Mouse (Mus musculus) gastrocnemius, postnatal 4 days (tissue): ENCODE data around the gene Med12l. TPM values are rescaled to one million over a fixed set of nuclear protein-coding genes. Genes with fewer than 3 reads are reported as not detected.
A peak's percentile ranks its signal among the peaks of the same experiment; 100 is the strongest.
"Not testable (repeated sequence)": the region's sequence is repeated elsewhere in the genome, so short reads cannot be mapped to it uniquely, and the experiment has no call there.

Source experiments
- DNase-seq, 2 experiments: peaks; one replicate each; pipeline ENCODE4 v3.0.0; 2021 to 2022; ENCODE audit warnings: low spot score in 2 of 2, mixed read lengths in 2 of 2
- total RNA-seq, 2 experiments: library from RNA; stranded (reverse); gene quantifications; 2 replicates each; pipeline ENCODE4 v1.2.3; 2021

The Med12l gene
- total RNA-seq, 2 experiments from 2014 or later: 6.4 to 6.9 TPM

DNA sequence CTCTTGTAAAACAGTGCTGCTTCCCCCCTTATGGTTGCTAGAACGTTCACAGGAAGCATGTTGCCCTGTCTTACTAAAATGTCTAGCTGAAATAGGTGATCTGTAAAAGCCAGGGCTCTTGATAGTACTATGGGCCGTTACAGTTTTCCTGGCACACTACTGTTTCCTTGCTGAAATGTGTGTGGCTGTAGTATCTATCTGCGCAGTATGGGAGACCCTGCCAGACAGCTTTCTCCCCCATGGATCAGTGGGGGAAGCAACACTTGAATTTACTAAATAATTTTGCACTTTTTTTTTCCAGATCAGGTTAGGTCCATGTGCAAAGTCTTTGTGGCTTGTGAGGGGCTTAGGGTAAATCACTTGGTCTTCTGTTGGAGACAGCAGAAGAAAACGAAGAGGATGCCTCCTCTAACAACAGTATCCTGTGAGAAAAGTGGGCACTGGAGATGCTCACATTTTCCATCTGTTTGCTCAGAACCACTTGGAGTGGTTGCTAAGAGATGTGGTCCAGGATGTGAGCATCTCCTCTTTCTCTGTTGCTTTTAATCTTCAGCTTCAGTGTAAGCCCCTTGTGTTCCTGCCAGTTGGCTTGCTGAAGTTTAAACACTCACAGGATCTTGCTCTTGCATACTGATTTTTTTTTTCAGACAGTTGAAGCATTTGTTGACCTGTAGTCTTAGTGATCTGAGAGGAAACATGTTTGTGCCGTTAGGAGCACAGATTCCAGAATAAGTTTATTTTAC is 130.5 kb downstream of the Med12l start:
- no peak for DNase-seq

DNA sequence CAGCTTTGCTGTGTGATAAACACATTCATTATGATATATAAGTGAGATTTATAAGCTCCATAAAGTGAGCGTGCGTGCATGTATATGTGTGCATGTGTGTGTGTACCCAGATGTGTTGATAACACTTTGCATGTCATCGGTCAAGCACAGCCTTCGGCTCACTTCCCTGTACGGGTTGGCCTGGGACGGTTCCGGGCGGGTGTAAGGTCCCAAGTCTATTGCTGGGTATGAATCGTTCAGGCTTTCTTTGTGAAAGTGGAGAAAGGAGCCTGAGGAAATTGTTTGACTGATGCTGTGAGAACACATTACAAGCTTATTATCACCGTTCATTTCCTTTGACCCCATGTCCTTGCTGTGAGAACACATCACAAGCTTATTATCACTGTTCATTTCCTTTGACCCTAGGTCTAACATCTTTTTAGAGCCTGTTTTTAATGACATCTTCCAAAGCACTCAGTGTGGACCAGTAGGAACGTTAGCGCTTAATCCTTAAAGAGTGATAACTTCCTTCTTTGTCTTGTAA is 133.4 kb downstream of the Med12l start:
- DNase-seq: no peak

DNA sequence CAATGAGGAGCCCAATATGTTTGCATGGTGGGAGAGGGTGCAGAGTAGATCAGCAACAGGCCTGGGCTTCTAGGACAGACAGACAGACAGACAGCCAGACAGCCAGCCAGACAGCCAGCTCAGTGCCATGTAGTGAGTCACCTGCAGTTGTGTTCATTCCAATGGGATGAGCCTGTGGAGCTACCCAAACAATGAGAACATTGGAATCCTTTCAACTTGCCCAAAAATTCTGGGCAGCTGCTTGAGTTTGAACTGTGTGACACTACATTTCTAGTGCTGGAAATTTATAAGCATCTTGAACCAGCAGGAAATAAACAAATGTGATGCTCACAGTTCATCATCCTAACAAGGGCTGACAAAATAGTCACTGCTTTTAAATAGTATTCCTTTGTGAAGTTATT is 134.0 kb downstream of the Med12l start:
- DNase-seq: no peak

DNA sequence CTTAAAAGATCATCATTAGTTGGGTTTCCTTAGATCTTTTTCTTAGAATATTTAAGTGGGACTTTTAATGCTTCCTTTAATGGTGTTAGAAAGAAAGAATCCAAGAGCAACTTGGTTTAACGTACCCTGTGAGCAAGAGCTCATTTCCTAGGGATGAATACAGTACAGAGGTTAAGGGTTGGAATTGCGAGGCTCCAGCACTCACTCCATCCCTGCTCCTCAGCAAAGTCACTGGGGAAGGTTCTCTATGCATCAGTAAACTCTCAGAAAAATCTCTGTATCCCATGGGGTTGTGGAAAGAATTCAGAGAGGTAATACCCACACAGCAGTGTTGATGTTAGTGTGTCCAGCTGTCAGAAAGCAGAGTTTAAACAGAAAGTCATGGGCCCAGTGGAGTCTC is 134.5 kb downstream of the Med12l start:
- no peak for DNase-seq

DNA sequence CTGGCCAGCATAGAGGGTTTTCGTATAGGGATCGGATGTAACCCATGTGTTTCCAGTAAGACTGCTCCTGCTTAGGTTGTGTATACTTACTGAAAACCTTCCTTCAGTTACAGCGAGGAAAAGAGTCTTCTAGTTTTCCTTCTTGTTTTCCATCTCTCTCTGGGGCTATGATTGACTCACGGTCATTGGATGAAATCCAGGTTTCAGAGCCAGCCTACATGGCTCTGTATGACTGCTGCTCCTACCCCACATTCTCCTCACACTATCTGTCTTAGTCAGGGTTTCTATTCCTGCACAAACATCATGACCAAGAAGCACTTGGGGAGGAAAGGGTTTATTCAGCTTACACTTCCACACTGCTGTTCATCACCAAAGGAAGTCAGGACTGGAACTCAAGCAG is 135.3 kb downstream of the Med12l start:
- not testable (repeated sequence) for DNase-seq

DNA sequence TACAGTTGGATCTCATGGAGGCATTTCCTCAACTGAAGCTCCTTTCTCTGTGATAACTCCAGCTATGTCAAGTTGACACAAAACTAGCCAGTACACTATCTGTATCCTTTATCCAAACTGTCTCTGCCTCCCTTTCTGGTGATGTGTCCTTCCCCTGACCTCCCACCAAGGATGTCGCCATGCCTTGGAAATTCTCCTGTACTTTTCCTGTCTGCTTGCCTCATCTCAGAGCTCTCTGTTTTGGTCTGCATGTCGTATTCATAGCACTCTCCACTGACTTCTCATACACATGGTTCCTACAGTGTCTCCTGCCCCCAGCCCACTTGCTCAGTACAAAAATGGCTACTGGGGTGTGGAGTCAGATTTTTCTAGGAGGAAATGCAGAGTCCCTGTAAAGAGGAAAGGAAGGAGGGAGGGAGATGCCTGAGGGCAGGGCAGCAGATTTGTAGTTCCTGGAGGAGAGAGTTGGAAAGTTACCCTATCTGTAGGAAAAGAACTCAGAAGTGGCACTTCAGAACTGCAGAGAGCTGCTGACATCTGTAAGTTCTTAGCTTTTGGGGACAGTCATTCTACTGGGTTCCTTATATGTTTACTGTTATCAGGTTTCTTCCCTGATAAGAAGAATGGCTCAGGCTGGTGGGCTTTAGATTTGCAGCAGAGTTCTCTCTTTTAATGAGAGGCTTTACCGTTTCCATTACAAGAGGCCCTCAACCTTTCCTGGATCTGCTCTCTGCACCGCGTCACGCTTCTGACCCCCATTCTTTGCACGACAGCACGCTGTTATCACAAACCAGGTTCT is 136.1 kb downstream of the Med12l start:
- DNase-seq: no peak

DNA sequence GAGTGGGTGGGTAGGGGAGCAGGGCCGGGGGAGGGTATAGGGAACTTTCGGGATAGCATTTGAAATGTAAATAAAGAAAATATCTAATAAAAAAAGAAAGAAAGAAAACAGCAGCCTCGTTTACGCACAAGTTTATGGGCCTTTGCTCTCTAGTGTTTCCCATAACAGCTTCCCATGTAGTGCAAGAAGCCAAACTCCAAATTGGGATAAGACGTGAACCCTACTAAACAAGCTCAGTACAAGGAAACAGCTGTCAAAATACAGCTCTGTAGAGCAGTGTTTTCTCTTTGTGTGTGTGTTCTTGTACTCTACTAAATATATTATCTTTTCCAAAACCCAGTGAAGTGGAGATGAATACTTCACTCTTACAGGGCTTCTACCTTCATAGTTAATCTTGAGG is 139.6 kb downstream of the Med12l start:
- DNase-seq: no peak

DNA sequence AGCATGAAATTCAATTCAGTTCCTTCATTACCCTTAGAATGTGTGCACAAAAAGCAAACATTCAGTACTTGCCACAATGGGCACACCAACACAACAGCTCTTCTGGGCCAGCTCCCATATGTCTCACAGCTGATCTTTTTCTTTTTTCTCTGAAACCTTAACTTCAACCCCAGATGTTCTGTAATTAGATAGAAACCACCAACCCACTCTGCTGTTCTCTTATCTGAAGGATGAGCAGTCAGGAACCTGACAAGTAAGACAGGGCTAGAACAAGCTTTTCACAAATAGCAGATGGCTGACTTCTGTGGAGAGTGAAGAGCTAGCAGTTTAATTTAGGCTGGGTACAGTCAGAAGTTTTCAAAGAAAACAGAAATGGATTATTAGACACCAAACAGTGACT is 144.0 kb downstream of the Med12l start:
- DNase-seq: no peak

DNA sequence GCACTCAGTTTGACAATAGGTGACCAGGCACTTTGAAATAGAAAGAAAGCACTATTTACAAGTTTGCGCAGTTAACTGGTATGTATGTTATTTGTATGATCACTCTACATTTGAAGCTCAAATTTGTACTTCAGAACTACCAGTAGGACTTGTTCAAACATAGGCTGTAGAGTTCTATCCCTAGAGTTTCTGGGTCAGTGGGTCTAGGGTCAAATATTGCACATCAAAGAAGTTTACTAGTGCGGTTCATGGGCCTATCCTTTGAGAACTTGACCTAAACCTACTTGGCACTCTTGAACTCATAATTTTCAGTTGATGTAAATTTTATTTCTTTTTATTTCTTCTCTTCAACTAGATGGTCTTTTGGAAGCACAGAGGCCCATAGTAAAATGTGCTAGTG is 145.0 kb downstream of the Med12l start:
- no peak for DNase-seq

DNA sequence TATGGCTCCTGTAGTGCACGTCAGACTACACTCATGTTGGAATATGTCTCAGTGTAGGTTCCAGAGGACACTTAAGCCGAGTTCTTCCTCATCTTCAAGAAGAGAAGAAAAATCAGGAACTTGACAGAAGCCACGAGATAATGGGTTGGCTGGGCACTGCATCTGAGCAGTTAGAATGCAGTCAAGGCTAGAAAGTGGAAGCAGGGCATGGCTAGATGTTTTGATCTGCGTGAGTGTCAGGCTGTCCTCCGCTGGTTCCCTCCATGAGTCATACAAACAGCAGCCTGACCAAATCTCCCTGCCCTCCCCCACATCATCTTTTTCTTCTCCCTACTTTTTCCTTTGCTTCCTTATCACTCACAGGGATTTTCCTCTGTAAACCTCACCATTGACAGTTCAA is 147.8 kb downstream of the Med12l start, which contains the start of gene P2ry14:
P2ry14 (minus strand) TSS at position 195 of the 400 bp plus-strand sequence.
- no peak for DNase-seq

DNA sequence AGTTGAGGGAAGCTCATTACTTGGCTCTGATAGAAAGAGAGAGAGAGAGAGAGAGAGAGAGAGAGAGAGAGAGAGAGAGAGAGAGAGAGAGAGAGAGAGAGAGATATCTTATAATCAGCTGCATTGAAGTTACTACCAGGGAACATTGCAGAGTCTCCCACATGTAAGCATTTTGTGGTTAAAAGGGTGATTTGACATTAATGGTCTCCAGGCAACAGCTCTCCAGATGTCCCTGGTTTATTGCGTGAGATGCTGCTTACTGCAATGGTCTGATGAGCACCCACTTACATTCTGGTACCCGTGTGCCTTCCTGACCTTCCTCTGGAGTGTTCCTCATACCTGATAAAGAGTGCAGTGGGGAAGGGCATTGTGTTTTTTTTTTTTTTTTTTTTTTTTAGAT is 149.3 kb downstream of the Med12l start:
- no peak for DNase-seq

DNA sequence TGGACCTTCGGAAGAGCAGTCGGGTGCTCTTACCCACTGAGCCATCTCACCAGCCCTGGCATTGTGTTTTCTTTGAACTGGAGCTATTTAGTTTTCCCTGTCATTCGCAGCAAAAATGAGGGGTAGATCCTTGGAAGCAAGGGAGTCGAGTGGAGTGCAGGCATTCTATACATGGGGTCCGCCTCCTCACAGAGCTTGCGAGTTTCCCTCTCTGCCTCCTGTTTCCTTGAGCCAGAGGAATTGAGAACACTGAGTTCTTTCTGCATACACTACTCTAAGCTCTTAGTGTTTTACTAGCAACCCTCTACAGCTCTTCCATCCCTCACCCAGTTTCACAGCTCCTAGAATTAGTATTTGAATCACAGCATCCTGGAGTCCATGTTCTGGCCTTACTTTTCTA is 149.8 kb downstream of the Med12l start:
- no peak for DNase-seq

DNA sequence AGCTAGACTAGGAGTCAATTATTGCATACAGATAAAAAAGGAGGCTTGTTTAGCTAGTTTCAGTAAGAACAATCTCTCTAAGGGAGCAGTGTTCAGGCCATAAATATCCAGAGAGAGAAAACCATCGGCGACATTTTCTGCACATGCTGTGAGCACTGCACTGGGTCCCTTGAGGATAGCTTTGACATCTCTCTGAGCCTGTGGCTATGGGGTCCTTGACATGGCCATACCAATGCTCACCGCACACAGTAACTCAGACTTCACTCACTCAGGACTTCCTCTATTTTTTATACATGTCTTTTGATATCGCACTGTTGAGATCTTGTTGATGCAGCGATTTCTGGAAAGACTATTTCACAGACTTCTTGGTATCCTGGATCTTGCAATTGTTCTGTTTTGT is 151.4 kb downstream of the Med12l start:
- DNase-seq: no peak

DNA sequence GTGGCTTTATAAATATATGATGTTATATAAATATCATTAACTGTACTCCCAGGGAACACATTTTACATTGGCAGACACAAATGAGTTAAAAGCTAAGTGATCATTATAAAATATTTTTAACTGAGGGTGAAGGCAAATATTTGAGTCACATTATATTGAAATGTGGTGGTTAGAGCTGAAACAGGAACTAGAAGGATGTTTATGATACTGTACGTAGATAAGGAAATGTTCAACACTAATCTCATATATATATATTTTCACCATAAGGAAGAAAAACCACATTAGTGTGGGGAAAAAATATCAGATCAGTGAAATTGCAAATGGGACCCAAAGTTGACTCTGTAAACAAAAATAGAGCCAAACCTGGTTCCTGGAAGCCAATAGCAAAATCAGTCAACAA is 154.8 kb downstream of the Med12l start:
- no peak for DNase-seq

DNA sequence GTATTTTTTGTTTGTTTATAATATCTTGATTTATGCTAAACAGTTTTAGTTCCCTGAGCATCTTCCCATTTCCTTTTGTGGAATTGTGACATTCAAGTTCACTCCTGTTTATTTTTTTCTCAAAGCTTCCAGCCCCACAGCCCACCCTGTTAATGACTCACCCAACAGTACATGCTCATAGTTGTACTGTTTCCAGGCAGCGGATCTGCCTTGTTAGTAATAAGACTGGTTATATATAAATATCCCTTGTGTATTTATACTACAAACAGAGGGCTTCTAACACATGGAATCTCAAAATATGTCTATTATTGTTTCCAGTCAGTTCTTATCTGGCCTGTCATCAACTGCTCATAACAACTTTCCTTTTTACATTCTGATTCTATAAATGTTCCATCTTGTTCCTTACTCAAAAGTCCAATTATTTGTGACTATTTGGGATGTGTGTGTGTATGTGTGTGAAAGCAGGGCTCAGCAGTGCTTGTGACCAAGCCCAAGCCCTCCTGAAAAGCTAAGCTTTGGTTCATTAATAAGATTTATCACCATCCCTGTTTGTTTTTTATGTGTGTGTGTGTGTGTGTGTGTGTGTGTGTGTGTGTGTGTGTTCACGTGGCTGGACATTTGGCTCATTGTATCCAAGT is 161.9 kb downstream of the Med12l start:
- no peak for DNase-seq

DNA sequence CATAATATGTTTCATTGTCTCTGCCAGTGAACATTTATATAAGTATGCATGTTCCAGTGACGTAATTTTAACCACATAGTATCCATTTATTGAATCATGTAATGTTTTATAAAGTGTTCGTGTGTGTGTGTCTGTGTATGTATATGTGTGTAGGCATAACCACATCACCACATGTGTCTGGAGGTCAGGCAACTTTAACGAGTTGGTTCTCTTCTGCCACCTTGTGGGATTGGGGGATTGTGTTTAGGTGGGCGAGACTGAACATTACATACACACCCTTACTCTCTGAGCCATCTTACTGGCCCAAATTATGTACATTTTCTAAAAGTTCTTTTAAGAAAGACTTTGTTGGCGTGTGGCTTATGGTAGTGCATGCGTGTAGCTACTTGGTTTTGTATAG is 162.9 kb downstream of the Med12l start:
- DNase-seq: no peak

DNA sequence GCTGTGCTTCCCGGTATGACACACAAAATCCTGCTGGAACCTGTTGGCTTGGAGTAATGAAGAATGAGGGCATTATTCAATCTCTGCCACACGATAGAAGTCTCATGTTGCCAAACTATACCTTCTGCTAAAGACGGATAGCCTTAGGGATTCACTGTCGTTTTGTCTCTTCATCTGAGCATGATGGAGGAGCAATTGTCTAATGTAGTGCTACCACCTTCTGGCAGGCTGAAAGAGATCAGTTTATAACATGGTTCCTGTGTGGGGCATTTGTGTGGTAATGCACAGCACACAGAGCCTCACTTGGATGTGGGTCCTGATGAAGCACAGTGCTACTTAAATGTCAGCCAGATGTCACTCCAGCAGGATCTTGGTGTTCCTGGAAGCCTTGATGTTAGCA is 163.6 kb downstream of the Med12l start:
- no peak for DNase-seq

DNA sequence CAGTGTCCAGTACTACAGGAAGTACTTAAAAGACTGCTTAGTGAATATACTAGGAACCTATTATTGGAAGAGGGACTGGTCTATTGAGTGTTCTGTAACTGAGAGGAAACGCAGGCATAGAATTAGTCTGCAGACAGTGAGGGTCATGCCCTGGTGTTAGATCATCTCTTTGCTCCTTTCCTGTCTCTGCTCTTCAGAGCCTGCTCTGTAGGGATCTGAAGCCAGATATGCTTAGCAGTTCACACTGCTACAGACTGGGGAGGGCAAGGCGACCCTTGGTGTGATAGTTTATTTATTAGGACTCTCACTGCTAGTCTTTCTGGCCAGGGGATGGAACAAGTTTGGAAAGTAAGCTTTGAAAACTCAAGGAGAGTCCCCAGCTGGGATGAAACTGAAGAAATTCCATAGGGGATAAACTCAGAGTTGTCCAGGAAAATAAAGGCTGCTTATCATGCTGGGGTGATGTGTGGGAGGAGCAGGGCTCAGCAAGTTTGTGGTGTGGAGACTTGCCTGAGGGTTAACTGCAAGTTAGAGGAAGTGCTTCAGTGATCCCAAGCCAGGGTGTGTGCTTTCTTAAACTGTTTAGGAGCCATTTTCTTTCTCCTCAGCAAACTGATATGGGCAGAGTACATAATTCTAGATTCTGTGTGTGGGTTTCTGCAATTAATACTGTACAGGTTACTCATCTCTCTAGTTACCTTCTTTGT is 164.4 kb downstream of the Med12l start:
- DNase-seq: no peak

DNA sequence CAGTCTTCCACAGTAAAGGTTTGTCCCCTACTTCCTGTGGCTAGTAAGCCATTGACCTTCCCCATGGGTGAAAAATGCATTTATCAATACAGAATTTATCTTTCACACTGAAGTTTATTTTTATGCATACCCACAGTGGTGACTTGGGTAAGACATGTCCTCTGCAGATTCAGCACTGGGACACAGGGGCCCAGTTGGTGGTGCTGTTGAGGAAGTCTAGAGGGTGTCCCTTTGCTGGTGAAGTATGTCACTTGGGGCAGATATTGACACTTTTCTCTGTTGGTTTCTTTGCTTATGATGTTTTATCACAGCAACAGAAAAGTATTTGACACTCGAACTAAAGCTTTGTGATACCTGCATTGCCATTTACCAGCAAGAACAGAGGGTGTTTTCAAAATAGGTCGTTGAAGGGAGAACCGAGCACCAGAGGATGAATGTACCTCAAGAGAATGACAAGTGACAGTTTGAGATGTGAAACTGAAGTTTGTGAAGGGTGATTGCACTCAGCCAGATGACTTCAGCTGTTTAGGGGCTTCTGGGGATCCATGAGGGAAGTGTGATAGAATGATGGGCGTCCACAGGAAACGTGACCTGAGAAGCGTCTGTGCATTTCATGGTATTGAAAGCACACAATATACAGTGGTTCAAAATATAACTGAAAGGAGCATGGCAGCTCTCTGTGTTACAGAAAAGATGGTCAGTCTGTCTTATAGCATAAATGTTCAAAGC is 169.0 kb downstream of the Med12l start:
- DNase-seq: no peak

DNA sequence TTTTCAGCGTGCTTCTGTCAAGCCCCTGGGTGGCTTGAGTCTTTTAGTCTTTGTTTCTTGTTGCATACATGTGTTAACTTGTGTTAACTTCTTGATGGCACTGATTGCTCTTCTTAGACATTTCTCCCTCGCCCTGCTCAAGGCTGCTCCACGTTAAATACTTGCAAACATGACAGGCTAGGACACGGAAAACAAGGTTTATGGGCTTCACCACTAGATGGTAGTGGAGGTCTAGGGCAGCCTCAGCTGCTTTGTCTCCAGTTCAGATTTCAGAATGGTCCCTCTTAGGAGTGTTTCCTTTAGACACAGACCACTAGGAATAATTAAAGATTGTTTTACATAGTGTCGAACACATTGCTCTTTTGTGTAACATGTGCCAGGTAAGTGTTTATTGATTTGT is 169.6 kb downstream of the Med12l start:
- peak in 1 of 2 experiments; percentile 24 for DNase-seq

DNA sequence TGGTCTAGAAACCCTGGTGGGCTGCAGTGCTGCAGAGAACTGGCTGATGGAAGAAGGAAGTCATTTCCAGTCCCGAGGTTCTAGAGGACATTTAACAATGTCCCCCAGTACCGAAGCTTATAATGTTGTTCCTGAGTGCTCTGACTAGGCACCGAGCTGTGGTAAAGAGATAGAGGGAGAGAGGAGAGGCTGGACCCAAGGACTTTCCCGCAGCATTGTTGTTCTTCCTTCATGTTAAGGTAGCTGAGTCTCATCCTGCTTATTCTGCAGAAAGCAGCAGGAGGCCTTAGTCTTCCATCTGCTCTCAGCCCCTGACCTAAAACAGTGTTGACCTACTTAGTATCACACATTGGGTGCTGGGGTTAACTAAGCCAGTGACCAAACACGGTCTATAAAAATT is 171.2 kb downstream of the Med12l start:
- no peak for DNase-seq
